Mouse (Mus musculus): ENCODE measurements around the gene Ina.
"Not testable (repeated sequence)": the region's sequence is repeated elsewhere in the genome, so short reads cannot be mapped to it uniquely, and the experiment has no call there.

Ina gene

GRCm38 (mm10) chr19:46984726-46985622, 29.5 kb upstream of the Ina start:
- no peak for DNase-seq

GRCm38 (mm10) chr19:46987646-46988045, 26.9 kb upstream of the Ina start:
- no peak for DNase-seq

GRCm38 (mm10) chr19:46988231-46989087, 26.0 kb upstream of the Ina start:
- DNase-seq: peak; percentile 98

GRCm38 (mm10) chr19:46989479-46990152, 24.9 kb upstream of the Ina start:
- DNase-seq: peak; percentile 70

- DNase-seq: no peak
Observed at GRCm38 (mm10) chr19:46990153-46990518, 24.4 kb upstream of the Ina start.

- not testable (repeated sequence) for DNase-seq
Observed at GRCm38 (mm10) chr19:46990625-46991024, 23.9 kb upstream of the Ina start.

- DNase-seq: peak; percentile 90
Observed at GRCm38 (mm10) chr19:46991145-46991544, 23.4 kb upstream of the Ina start.

GRCm38 (mm10) chr19:46992329-46992728, 22.2 kb upstream of the Ina start:
- not testable (repeated sequence) for DNase-seq

GRCm38 (mm10) chr19:46996095-46996494, 18.4 kb upstream of the Ina start:
- DNase-seq: no peak

- no peak for DNase-seq
Observed at GRCm38 (mm10) chr19:46998168-46998870, 16.2 kb upstream of the Ina start.

GRCm38 (mm10) chr19:46998953-46999352, 15.5 kb upstream of the Ina start:
- DNase-seq: no peak

GRCm38 (mm10) chr19:46999753-47000152, 14.7 kb upstream of the Ina start:
- DNase-seq: no peak

- not testable (repeated sequence) for DNase-seq
Observed at GRCm38 (mm10) chr19:47000357-47000756, 14.1 kb upstream of the Ina start.

- no peak for DNase-seq
Observed at GRCm38 (mm10) chr19:47003742-47004511, 10.6 kb upstream of the Ina start.

- no peak for DNase-seq
Observed at GRCm38 (mm10) chr19:47005873-47006272, 8.6 kb upstream of the Ina start.

GRCm38 (mm10) chr19:47006321-47006720, 8.2 kb upstream of the Ina start:
- peak; percentile 45 for DNase-seq

- DNase-seq: no peak
Observed at GRCm38 (mm10) chr19:47009420-47009819, 5.1 kb upstream of the Ina start.

- no peak for DNase-seq
Observed at GRCm38 (mm10) chr19:47009943-47010342, 4.6 kb upstream of the Ina start.

GRCm38 (mm10) chr19:47012521-47013130, 1.9 kb upstream of the Ina start:
- no peak for DNase-seq

GRCm38 (mm10) chr19:47013340-47014158, 949 bp upstream of the Ina start:
- DNase-seq: no peak

- no peak for DNase-seq
Observed at GRCm38 (mm10) chr19:47014159-47014446, 395 bp upstream of the Ina start.
